Mouse (Mus musculus) cerebellum, postnatal 14 days (tissue): Measurements from ENCODE around the gene Gm28729.
"Not testable (repeated sequence)": the region's sequence is repeated elsewhere in the genome, so short reads cannot be mapped to it uniquely, and the experiment has no call there.

ENCODE experiments used
- DNase-seq, 2 experiments: peaks; one replicate each; pipeline ENCODE4 v3.0.0; 2021; ENCODE audit warnings: mixed read lengths in 2 of 2

The Gm28729 gene

GRCm38 (mm10) chr9:96524972-96525506, at the start of gene Gm28729:
Gm28729 (minus strand) TSS chr9:96525264.
- DNase-seq: no peak

- peak in 1 of 2 experiments; percentile 50 for DNase-seq
Measured at GRCm38 (mm10) chr9:96573252-96573651, 48.2 kb upstream of the Gm28729 start.

GRCm38 (mm10) chr9:96572754-96573153, 47.7 kb upstream of the Gm28729 start:
- DNase-seq: no peak

- no peak for DNase-seq
Measured at GRCm38 (mm10) chr9:96566470-96566996, 41.5 kb upstream of the Gm28729 start.

GRCm38 (mm10) chr9:96563501-96563900, 38.4 kb upstream of the Gm28729 start:
- DNase-seq: no peak

GRCm38 (mm10) chr9:96559148-96559547, 34.1 kb upstream of the Gm28729 start:
- DNase-seq: no peak

- no peak for DNase-seq
Measured at GRCm38 (mm10) chr9:96558594-96558993, 33.5 kb upstream of the Gm28729 start.

GRCm38 (mm10) chr9:96554095-96554494, 29.0 kb upstream of the Gm28729 start:
- DNase-seq: peak; percentile 40 to 46

GRCm38 (mm10) chr9:96545410-96545809, 20.3 kb upstream of the Gm28729 start:
- DNase-seq: no peak

GRCm38 (mm10) chr9:96543643-96544640, 18.9 kb upstream of the Gm28729 start:
- DNase-seq: peak; percentile 82

GRCm38 (mm10) chr9:96538916-96539315, 13.9 kb upstream of the Gm28729 start:
- no peak for DNase-seq

- no peak for DNase-seq
Measured at GRCm38 (mm10) chr9:96537615-96537919, 12.5 kb upstream of the Gm28729 start.

GRCm38 (mm10) chr9:96536895-96537614, 12.0 kb upstream of the Gm28729 start:
- DNase-seq: peak; percentile 48 to 61

GRCm38 (mm10) chr9:96536093-96536492, 11.0 kb upstream of the Gm28729 start:
- not testable (repeated sequence) for DNase-seq

- peak in 1 of 2 experiments; percentile 14 for DNase-seq
Measured at GRCm38 (mm10) chr9:96535431-96535830, 10.4 kb upstream of the Gm28729 start.

GRCm38 (mm10) chr9:96534256-96534655, 9.2 kb upstream of the Gm28729 start:
- no peak for DNase-seq

GRCm38 (mm10) chr9:96533476-96533875, 8.4 kb upstream of the Gm28729 start:
- DNase-seq: no peak

- DNase-seq: no peak
Measured at GRCm38 (mm10) chr9:96532531-96532930, 7.5 kb upstream of the Gm28729 start.

GRCm38 (mm10) chr9:96530674-96531081, 5.6 kb upstream of the Gm28729 start:
- peak; percentile 65 to 67 for DNase-seq

GRCm38 (mm10) chr9:96529961-96530673, 5.1 kb upstream of the Gm28729 start:
- DNase-seq: peak; percentile 57 to 66

GRCm38 (mm10) chr9:96526011-96526410, 947 bp upstream of the Gm28729 start:
- DNase-seq: no peak

- DNase-seq: no peak
Measured at GRCm38 (mm10) chr9:96523148-96523547, 1.9 kb downstream of the Gm28729 start.
